Mouse (Mus musculus) lung, adult 2 months (tissue): ENCODE measurements around the gene Sycp3. TPM values are rescaled to one million over a fixed set of nuclear protein-coding genes. Genes with fewer than 3 reads are reported as not detected.

Source experiments
- DNase-seq: peaks from one replicate; pipeline ENCODE4 v3.0.0; 2022
- H3K4me1 ChIP-seq: fragments of 200-500 bp; 2 replicates; pipeline ENCODE4 v1.6.1; 2011; ENCODE audit warnings: low read length; ENCODE audit not compliant: control insufficient read depth, insufficient read depth
- H3K4me3 ChIP-seq: fragments of 200-500 bp; replicated peaks from 2 replicates; pipeline ENCODE3; 2011; ENCODE audit warnings: low read depth, mild to moderate bottlenecking, control low read depth, low read length; ENCODE audit errors: extremely low read depth
- CTCF ChIP-seq: fragments of 200-500 bp; IDR thresholded peaks from 2 replicates; pipeline ENCODE4 v1.5.1; 2011; ENCODE audit warnings: mild to moderate bottlenecking, low read length, control low read depth; ENCODE audit not compliant: insufficient read depth
- POLR2A ChIP-seq: fragments of 200-500 bp; IDR thresholded peaks from 2 replicates; pipeline ENCODE4 v1.6.1; 2011; ENCODE audit warnings: low read depth, mild to moderate bottlenecking, control low read depth, low read length, borderline replicate concordance; ENCODE audit errors: extremely low read depth
- WGBS: fragments of 180-500 bp; shearing (Covaris S2); methylation state at CpG from one replicate; pipeline ENCODE4 v1.1.7; 2018; 5-methylcytosine and 5-hydroxymethylcytosine counted together
- polyA plus RNA-seq: library from polyadenylated mRNA; depleted of rRNA; stranded (reverse); fragments of >200 nt; gene quantifications from 2 replicates; pipeline ENCODE4 v1.2.3, GENCODE M21; 2012; rRNA removed

Sycp3 gene
- polyA plus RNA-seq = not detected in 2 replicates

GRCm38 (mm10) chr10:88459502-88459992, at the start of gene Sycp3:
Sycp3 (plus strand) TSS chr10:88459569.
- Histone ChIP-seq H3K4me3 (no peak within 1 kb of the TSS), H3K4me1 (no peaks in the 10 kb centered on the region)
- TF ChIP-seq CTCF (no peak), POLR2A (no peak)
- DNase-seq = no peak
- 78% methylated on average over 33 of the region's 33 CpGs for WGBS

- Histone ChIP-seq H3K4me3 (no peak overlapping the region), H3K4me1 (no peaks in the 10 kb centered on the region)
- no peak for TF ChIP-seq CTCF
- no peak for TF ChIP-seq POLR2A
- WGBS = 71% methylated on average over 2 of the region's 2 CpGs
- no peak for DNase-seq
Observed at GRCm38 (mm10) chr10:88409751-88410150, 49.6 kb upstream of the Sycp3 start.

DNA sequence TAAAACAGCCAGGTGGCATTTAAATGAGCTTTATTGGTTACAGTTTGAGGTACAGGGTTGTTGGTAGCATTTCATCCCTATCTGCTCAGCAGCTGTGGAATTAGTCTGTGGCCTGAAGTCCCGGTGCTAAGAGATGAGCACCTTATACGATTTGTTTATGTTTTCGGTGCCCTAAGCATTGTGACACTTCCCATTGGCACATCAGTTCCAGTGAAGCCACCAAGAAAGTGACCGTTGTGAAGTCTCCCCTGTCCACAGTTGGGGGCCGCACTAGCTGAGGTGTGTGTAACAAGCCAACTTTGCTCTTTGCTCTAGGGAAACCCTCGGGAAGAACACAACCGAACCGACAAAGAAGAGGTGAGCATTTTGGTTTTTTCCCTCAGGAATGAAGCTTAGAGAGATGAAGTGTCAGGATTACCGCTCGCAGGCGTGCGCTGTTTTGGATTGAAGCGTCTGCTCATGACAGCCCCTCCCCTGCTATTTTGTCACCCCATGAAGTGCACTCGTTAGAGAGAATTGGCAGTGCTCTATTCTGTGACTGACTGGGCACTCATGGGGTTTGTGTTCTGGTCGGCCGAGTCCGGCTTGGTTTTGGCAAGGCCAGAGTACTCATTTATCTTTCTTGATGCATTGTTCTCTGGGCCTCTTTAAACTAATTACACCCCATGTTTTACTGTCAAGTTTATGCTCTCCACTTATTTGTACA, 46.9 kb upstream of the Sycp3 start:
- 74% methylated on average over 17 of the region's 17 CpGs for WGBS
- TF ChIP-seq CTCF = no peak
- no peak for TF ChIP-seq POLR2A
- no peak for DNase-seq

DNA sequence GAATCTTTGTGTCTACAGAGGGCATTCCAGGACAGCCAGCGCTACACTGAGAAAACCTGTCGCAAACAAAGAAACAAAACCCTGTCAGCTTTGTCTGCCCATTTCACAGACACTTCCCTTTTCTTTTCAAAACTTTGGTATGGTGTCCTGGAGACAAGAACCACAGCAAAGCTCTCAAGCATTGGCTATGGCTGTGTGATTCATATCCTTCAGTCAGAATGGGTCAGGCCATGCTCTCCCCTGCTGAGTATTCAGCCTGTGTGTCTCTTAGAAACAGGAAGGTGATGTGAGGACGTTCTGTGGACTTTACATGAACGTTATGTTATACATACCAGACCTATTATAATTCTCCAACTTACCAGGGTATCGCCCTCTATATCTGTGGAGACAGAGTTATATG, 41.7 kb upstream of the Sycp3 start:
- no peak for TF ChIP-seq CTCF
- TF ChIP-seq POLR2A = no peak
- 80% methylated on average over 5 of the region's 5 CpGs for WGBS
- Histone ChIP-seq H3K4me3 (no peak overlapping the region), H3K4me1 (no peaks in the 10 kb centered on the region)
- DNase-seq = no peak

More for the DNA sequence above, 46.9 kb upstream of the Sycp3 start:
- Histone ChIP-seq H3K4me1 (no peaks in the 10 kb centered on the region), H3K4me3 (no peak overlapping the region)

- no peak overlapping the region for H3K4me3 ChIP-seq
- WGBS = 70% methylated on average over 11 of the region's 11 CpGs
- H3K4me1 ChIP-seq = no peaks in the 10 kb centered on the region
- TF ChIP-seq CTCF (no peak), POLR2A (no peak)
- DNase-seq = no peak
Observed at GRCm38 (mm10) chr10:88420141-88420541, 39.2 kb upstream of the Sycp3 start.

GRCm38 (mm10) chr10:88420655-88421435, 38.5 kb upstream of the Sycp3 start:
- Histone ChIP-seq H3K4me1 (no peaks in the 10 kb centered on the region), H3K4me3 (no peak overlapping the region)
- no peak for TF ChIP-seq POLR2A
- TF ChIP-seq CTCF = no peak
- WGBS = 85% methylated on average over 19 of the region's 19 CpGs
- no peak for DNase-seq

- no peaks in the 10 kb centered on the region for H3K4me1 ChIP-seq
- peak; percentile 23 for DNase-seq
- 95% methylated on average over 2 of the region's 2 CpGs for WGBS
- TF ChIP-seq POLR2A = no peak
- peak; percentile 13; the same call in 1 of the 2 replicates for TF ChIP-seq CTCF
- H3K4me3 ChIP-seq = no peak overlapping the region
Observed at GRCm38 (mm10) chr10:88426158-88426816, 33.1 kb upstream of the Sycp3 start.

DNA sequence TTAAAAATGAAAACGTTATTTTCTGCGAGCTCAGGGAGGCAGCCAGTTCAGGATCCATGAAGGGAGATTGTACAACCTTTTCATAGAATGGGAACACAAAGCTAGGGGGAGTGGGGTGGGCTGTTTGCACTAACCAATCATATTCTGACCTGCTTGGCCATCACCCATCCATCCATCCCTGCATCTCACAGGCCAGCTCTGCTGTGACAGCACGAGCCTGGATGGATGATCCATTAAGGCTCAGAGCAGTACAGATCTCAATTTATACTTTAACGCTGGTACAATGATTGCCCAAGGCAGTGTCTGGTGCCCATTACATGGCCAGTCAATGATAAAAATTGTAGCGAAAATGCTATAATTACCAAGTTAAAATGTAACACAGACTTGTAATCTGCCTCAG, 32.5 kb upstream of the Sycp3 start:
- Histone ChIP-seq H3K4me1 (no peaks in the 10 kb centered on the region), H3K4me3 (no peak overlapping the region)
- WGBS = 58% methylated on average over 5 of the region's 5 CpGs
- DNase-seq = no peak
- TF ChIP-seq CTCF (no peak), POLR2A (no peak)

DNA sequence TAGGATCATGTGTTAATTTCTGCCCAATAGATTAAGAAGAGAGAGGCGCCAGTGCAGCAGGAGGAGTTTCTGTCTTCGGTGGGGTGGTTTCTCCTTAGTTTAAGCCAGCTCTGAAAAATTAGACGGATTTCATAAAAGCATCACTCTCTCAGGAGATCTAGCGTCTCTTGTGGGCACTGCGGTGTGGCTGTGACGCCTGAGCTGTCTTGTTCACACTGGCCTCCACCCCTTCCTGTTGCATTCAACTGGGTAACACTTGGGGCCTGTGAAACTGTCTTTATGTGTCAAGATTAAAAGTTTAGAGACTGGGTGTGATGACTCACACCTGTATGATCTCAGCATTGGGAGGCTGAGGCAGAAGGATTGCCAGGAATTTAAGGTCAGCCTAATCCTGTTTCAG, 31.4 kb upstream of the Sycp3 start:
- no peak for DNase-seq
- Histone ChIP-seq H3K4me3 (no peak overlapping the region), H3K4me1 (no peaks in the 10 kb centered on the region)
- 90% methylated on average over 6 of the region's 6 CpGs for WGBS
- TF ChIP-seq CTCF (no peak), POLR2A (no peak)

- TF ChIP-seq CTCF (no peak), POLR2A (no peak)
- Histone ChIP-seq H3K4me3 (no peak overlapping the region), H3K4me1 (no peaks in the 10 kb centered on the region)
- whole genome bisulfite sequencing = 78% methylated on average over 6 of the region's 6 CpGs
- DNase-seq = no peak
Observed at GRCm38 (mm10) chr10:88441224-88441623, 18.1 kb upstream of the Sycp3 start.

- TF ChIP-seq CTCF (no peak), POLR2A (no peak)
- DNase-seq = no peak
- H3K4me3 ChIP-seq = no peak overlapping the region
- 58% methylated on average over 2 of the region's 2 CpGs for WGBS
- H3K4me1 ChIP-seq = no peaks in the 10 kb centered on the region
Observed at GRCm38 (mm10) chr10:88451221-88451620, 8.1 kb upstream of the Sycp3 start.
